Mouse (Mus musculus): ENCODE measurements around the gene 1110008L16Rik.
"Not testable (repeated sequence)": the region's sequence is repeated elsewhere in the genome, so short reads cannot be mapped to it uniquely, and the experiment has no call there.

The 1110008L16Rik gene

DNA sequence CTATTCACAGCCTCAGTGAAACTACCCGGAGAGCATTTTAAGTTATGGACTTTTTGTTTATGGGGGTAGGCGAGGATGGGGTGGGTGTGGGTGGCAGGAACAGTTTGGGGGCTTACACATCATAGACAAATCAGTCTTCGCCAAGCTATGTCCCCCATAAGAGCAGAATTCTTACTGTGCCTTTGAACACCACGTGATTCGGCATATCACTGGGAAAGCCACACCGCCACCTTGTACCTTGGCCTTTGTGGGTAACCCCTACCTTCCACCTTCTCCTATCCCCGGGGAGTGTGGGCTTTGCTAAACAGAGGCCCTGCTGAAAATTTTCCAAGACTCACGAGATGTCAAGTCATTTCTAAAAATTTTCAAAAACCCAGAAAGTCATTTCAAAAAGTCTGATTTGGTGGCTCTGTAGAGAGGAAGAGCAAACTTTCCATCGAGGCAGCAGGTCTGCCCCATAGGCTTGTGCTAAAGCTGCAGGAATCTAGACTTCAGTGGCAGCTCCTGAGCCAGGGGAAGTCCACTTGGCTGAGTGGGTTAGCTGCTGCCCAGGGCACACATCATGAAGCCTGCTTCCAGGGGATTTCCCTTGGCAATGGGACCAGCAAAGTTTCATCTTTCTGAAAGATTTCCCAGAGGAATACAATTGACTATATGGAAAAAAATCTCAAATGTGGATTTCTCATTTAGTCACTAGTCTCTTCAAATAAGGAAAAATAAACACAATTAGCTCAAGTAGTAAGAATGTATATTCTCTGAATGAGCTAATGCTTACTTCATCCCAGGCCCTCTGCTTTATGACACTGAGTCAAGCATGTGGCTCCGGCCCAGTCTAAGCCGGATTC is 93.6 kb downstream of the 1110008L16Rik start:
- CTCF ChIA-PET, result no interaction called here

DNA sequence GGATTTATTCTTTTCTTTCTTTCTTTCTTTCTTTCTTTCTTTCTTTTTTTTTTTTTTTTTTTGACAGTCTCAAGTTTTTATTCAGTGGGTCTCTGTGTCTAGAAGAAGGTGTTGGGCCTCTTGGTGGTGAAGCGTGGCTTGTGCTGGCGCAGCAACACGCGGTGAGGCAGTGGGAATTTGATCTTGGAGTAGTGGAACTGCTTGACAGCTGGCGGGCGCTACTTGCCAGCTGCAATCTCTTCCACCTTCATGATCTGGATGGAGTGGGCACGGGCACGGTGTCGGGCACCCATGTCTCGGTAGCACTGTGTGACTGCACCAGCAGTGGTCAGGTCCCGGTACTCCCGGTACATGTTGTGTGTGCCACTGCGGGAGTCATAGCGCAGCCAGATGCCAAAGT is 96.2 kb downstream of the 1110008L16Rik start:
- CTCF ChIA-PET, result not testable (repeated sequence)

DNA sequence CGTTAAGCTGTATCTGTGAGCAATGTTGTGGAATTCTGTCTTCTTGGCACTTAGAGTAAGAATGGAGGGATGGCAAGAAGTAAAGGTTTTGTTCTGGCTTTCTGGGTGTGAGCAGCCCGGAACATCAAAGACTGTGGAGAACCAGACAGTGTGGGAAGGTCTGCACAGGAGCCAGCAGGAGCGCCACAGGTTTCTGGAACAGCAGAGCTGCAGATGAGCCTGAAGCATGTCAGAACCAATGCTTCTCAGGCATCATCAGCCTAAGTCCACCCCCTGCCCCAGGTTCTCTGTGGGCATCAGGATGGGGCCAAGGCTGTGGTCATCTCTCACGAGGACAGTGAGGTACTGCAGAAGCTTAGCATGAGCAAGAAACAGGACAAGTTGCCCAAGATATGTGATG is 97.2 kb downstream of the 1110008L16Rik start:
- CTCF ChIA-PET, result interaction anchor here (0.6 kb wide), 1 partner anchor 566 kb away, joined by 11 read pairs; no protein-coding TSS in a partner anchor

DNA sequence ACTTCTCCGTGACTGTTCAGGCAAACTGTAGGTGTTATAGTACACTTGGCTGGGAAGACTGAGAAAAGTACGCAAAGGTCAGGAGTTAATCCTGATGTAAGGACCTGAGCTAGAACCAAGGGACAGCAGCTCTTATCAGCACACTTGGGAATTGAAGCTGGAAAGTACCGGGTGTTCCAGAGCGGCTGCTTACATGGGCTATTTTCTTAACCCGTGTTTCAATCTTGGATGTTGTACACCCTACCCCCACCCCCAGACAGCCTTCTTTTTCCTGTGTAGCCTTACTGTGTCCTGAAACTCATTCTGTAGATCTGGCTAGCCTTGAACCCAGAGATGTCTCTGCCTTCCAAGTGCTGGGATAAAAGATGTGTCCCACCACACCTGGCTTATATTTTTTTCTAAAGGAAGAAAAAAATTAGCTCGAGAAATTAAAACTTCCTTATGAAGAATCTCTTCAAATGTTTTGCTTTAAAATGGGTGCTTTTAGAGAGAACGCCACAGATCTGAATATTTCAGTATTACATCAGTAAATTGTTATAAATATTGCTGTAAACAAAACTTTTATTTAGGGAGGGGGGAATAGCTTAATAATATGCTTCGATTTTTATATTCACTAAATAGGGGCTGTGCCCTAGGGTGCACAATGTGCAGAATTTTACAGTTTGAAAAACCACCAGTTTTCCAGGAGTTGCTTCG is 98.3 kb downstream of the 1110008L16Rik start:
- CTCF ChIA-PET, result interaction anchor here (0.5 kb wide), 1 partner anchor 36 kb away, joined by 4 read pairs; no protein-coding TSS in a partner anchor

DNA sequence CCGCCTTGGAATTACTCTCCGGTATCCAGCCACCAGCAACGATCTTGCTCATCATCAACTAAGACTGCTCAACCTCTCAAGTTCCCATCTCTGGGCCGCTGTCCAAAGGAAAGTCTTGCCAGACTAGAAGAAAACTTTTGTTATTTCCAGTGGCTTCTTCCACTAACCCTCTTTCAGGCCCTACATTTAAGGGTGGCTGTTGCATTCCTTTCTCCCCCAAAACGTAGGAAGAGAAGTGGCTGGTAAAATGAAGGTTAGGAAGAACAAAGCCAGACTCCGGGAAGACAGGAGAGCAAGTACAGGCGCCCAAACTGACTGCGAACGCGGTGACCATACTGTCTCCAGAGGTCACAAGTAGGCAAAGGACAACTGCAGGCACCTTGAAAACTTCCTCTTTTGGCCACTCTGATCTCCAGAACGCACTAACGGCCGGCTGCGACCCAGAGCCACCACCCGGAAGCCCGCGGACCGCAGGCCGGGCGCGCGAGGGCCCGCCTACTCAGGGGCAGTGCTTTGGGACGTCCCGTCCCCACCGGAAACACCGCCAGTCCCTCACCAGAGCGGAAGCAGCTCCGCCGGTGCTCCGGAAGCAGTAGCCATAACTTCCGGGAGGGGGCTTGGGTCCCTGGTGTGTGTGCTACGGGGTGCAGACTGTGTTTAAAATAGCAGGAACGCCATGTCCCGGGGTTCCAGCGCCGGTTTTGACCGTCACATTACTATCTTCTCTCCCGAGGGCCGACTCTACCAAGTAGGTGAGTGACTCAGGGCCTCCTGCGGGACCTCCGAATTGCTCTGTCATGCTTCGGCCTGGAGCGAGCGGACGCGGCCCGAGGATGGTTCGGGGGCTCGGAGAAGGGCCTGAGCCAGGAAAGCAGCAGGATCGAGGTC is 99.1 kb downstream of the 1110008L16Rik start:
- CTCF ChIA-PET, result interaction anchor here (1.1 kb wide), 1 partner anchor 11 kb away, joined by 3 read pairs; no protein-coding TSS in a partner anchor

DNA sequence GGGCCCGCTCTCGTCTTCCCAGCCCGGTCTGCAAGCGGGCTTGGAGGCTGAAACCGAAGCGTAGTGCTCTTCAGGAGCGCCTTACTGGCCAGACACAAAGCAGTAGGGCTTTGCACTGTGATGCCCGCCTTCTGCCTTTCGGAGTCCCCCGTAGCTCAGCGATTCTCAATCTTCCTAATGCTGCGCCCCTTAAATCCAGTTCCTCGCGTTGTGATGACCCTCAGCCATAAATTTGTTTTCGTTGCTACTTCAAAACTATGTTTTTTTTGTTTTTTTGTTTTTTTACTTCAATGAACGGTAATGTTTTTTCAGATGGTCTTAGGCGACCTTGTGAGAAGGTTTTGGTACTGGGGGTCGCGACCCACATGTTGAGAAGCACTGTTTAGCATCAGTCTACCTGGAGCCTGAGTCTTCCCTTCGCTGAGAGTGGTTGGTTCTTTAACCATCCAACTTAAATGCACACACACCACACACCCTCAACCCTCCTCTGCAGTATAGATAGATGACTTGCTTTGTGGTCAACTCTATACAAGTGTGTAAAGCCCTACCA is 99.8 kb downstream of the 1110008L16Rik start:
- CTCF ChIA-PET, result interaction anchor here (0.6 to 1.1 kb wide), 2 partner anchors 11 to 130 kb away, joined by 3 read pairs; no protein-coding TSS in a partner anchor

DNA sequence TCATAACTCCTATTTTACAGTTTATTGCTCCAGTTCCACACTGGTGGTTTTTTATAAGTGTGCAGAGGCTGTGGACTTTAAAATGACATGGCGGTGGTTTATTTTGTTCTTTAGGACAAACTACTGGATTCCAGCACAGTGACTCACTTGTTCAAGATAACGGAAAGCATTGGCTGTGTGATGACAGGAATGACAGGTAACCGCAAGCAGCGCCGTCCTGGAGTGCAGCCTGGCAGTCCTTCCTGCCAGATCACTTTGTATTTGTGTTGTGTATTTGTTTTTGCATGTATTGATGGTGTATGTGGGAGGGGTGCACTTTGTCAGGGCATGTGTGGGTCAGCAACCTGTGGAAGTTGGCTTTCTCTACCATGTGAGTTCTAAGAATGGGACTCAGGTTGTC is 108.5 kb downstream of the 1110008L16Rik start:
- CTCF ChIA-PET, result no interaction called here

DNA sequence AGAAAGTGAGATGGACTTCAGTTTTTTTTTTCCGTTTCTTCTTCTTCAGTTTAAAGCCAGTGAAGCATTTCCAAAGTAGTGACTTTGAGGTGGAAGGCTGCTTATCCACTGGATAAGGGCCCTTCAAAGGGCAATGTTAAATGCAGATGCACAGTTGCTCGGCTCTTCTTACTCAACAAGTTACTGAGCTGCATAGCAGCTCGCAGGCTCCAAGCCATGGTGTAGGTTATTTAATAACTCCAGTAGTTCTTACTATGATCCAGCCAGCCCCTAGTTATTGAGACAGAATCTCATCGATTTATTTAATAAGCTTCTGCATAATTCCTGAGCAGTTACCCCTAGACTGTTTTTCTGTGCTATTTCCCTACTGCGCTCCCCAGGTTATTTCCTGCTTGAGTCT is 115.9 kb downstream of the 1110008L16Rik start:
- CTCF ChIA-PET, result no interaction called here

DNA sequence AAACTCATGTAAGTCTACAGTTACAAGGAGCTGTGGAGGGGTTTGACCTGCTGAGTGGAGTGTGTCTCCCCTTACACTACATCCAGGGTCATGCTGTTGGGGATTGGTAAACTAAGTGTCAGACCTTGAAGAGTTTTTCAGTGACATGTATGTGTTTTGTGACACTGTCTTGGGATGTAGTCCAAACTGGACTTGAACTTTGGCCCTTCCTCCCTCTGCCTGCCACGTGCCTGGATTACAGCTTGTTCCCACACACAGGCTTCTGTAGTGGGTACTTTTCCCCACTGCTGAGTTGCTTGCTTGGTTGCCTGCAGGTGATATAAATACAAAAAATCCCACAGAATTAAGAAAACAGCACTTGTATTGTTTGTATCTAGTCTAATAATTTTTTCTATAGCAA is 116.4 kb downstream of the 1110008L16Rik start:
- CTCF ChIA-PET, result no interaction called here

DNA sequence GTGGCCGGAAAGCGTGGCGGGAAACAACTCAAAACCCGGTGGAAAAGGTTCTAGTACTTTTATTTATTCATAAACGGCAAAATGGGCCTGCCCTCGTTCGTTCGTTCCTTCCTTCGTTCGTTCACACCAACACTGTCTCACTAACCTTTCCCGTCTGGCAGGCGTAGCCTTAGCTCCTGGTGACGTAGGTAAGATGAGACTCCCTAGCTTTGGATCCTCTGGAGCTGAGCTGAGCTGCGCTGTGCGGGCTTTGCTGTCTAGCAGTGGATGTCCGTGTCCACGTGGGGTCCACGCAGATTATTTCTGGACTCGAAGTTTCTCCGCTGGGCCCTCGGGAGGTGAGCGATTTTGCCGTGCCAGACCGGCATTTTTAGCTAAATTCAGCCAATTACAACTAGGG is 120.8 kb downstream of the 1110008L16Rik start:
- CTCF ChIA-PET, result interaction anchor here (0.6 kb wide), 1 partner anchor 79 kb away, joined by 8 read pairs; no protein-coding TSS in a partner anchor

DNA sequence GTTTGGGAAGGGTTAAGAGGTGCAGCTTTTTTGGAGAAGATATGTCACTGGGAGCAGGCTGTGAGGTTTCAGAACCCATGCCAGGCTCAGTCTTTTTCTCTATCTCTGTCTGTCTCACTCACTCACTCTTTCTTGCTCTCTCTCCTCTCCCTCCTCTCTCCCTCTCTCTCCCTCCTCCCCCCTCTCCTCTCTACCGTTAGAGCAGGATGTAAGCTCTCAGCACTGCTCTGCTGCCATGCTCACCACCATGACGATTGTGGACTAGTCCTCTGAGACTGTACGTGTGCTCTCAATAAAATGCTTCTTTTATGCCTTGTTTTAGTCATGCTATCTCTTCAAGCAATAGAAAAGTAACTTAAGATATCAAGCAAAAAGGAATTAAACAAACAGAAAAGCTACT is 122.7 kb downstream of the 1110008L16Rik start:
- CTCF ChIA-PET, result no interaction called here

DNA sequence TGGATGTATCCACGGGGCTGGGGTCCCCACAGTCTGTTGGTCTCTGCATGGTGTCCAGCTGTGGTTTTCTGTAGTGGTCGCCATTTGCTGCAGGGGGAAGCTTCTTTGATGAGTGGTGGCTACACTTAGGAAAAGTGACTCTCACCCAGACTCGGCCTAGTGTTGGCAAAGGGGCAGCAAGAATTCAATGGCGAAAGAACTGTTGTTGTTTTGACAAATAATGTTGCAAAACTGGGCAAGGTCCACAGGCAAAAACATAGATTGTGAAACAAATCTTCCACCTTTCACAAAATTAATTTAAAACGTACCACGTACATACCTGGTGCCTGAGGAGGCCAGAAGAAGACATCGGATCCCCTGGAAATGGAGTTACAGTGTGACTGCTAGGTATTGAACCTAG is 126.9 kb downstream of the 1110008L16Rik start:
- CTCF ChIA-PET, result no interaction called here

DNA sequence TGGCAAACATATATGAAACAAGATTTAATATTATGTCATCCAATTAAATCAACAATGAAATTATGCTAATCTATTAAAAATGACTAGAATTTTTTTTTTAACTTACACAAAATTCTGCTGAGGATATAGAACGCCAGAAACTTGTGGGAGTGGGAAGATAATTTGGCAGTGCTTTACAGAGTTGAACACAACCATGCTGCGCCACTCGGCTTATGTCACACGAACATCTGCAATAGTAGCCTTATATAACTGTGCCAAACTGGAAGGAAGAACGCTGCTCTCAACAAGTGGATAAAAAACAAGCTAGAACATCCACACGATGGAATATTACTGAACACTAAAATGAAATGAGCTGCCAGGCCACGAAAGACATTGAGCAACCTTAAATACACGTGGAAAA is 129.8 kb downstream of the 1110008L16Rik start:
- CTCF ChIA-PET, result no interaction called here

DNA sequence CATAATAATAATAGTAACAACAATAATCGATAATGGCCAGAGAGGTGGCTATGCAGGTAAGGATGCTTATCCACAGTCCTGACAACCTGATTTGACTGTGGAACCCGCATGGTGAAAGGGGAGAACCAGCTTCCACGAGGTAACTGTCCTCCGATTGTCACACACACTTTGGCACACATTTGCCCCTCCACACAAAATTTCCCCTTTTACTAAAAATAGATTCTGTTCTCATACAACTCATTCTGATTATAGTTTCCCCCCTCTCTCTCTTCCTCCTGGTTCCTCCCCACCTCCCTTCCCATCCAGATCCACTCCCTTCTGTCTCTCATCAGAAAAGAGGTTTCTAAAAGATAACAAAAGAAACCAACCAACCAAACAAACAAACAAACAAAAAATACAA is 130.6 kb downstream of the 1110008L16Rik start:
- CTCF ChIA-PET, result no interaction called here

Measured in spleen, embryonic (tissue).